Mouse (Mus musculus) hindbrain, embryonic 15.5 days (tissue): Measurements from ENCODE around the gene Naa25. TPM values are rescaled to one million over a fixed set of nuclear protein-coding genes. Genes with fewer than 3 reads are reported as not detected.

Experiments used
- ATAC-seq: fragments of 200-750 bp; cut with Nextera tagmentation; 2 replicates; pipeline ENCODE4 v1.8.0; 2017; ENCODE audit warnings: low read depth, moderate number of reproducible peaks, moderate TSS enrichment; ENCODE audit not compliant: low FRiP score
- H3K27ac ChIP-seq: fragments of 300-500 bp; sonication (generic); replicated peaks from 2 replicates; pipeline ENCODE4 v1.5.1; 2015; ENCODE audit warnings: mild to moderate bottlenecking, inconsistent platforms
- H3K27me3 ChIP-seq: fragments of 300-500 bp; sonication (generic); 2 replicates; pipeline ENCODE4 v1.6.1; 2015; ENCODE audit warnings: control low read depth, inconsistent platforms
- H3K36me3 ChIP-seq: fragments of 300-500 bp; sonication (generic); 2 replicates; pipeline ENCODE4 v1.6.1; 2015; ENCODE audit warnings: control low read depth, inconsistent platforms
- H3K4me1 ChIP-seq: fragments of 300-500 bp; sonication (generic); replicated peaks from 2 replicates; pipeline ENCODE4 v1.6.1; 2015; ENCODE audit warnings: control low read depth, inconsistent platforms
- H3K4me2 ChIP-seq: fragments of 300-500 bp; sonication (generic); 2 replicates; pipeline ENCODE4 v1.6.1; 2015; ENCODE audit warnings: moderate library complexity, mild to moderate bottlenecking, inconsistent platforms
- H3K4me3 ChIP-seq: fragments of 300-500 bp; sonication (generic); 2 replicates; pipeline ENCODE4 v1.5.1; 2015; ENCODE audit warnings: mild to moderate bottlenecking, inconsistent platforms
- H3K9ac ChIP-seq: fragments of 300-500 bp; sonication (generic); 2 replicates; pipeline ENCODE4 v1.6.1; 2015; ENCODE audit warnings: inconsistent platforms
- H3K9me3 ChIP-seq: fragments of 300-500 bp; sonication (generic); 2 replicates; pipeline ENCODE4 v1.6.1; 2016; ENCODE audit warnings: control low read depth, inconsistent platforms
- WGBS: fragments of 180-500 bp; shearing (Covaris S2); methylation state at CpG from one replicate; pipeline ENCODE4 v1.1.7; 2015; 5-methylcytosine and 5-hydroxymethylcytosine counted together
- polyA plus RNA-seq: library from polyadenylated mRNA; unstranded; fragments of >200 nt; fragmentation: Nextera tagmentation; extraction: Ambion mirVana; gene quantifications from 2 replicates; pipeline ENCODE4 v1.2.1, GENCODE M21; 2015

Gene Naa25
- polyA plus RNA-seq, 1 experiment from 2014 or later: 53.6 TPM

DNA sequence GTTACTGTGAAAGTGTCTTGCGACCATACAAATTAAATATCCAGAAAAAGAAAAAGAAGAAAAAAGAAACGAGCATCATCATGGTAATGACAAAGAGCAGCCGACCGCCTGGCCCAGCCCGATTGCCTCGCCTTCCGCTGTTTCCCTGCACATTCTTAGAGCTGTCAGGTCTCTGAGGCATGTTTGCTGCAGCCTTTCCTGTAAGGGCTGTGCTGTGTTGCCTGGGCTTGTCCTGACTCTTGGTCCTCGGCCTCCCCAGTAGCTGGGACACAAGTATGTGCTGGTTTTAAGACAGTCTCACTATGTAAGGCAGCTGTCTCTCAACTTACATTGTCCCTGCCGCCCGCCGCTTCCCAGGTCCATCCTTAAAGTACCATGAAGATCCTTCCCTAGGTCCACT, 41.0 kb downstream of the Naa25 start:
- H3K4me3 ChIP-seq: no peak overlapping the region
- WGBS: 93% methylated on average over 11 of the region's 11 CpGs
- H3K4me1 ChIP-seq: no peaks in the 10 kb centered on the region
- no peaks in the 10 kb centered on the region for H3K9me3 ChIP-seq
- peaks cover 85% of the 10 kb centered on the region for H3K36me3 ChIP-seq
- no peaks in the 10 kb centered on the region for H3K27me3 ChIP-seq
- no peak for ATAC-seq
- H3K9ac ChIP-seq: no peak overlapping the region
- H3K27ac ChIP-seq: no peak overlapping the region
- no peak overlapping the region for H3K4me2 ChIP-seq

DNA sequence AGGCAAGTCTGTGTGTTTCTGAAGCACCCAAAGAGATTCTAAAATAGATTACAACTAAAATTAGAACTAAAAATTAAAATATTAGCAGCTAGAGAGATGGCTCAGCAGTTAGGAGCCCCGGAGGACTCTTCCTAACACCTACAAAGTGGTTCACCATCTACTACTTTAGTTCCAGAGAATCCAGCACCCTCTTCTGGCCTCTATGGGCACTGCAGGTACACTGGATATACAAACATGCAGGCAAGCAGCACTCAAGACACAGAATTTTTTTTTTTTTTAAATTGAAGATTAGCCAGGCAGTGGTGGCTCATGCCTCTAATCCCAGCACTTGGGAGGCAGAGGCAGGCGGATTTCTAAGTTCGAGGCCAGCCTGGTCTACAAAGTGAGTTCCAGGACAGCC, 45.8 kb downstream of the Naa25 start:
- Histone ChIP-seq H3K36me3 (peaks cover 86% of the 10 kb centered on the region), H3K4me3 (no peak overlapping the region), H3K9ac (no peak overlapping the region), H3K27me3 (no peaks in the 10 kb centered on the region), H3K4me1 (no peaks in the 10 kb centered on the region), H3K4me2 (no peak overlapping the region), H3K27ac (no peak overlapping the region), H3K9me3 (no peaks in the 10 kb centered on the region)
- 97% methylated on average over 3 of the region's 3 CpGs for WGBS
- ATAC-seq: no peak

DNA sequence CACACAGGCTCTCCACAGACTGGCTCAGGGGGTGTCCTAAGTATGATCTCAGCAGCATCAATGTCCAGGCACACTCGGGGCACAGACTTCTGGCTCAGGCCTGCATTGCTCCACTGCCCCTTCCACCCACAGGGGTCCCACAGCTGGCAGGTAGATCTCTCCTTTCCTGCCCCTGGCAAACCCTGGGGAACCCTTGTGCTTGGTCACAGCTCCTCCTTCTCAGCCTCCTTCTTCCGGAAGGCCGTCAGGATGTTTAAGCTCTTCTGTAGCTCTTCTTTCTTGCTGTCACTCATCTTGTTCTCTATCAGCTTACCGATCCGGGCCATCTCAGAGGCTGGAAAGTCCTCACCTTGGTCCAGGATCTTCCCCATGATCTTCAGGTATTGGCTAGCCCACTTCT, 47.1 kb downstream of the Naa25 start:
- Histone ChIP-seq H3K4me3 (no peak overlapping the region), H3K4me1 (peaks cover 2% of the 10 kb centered on the region; the same call in 1 of the 2 replicates), H3K9me3 (no peaks in the 10 kb centered on the region), H3K27ac (no peak overlapping the region), H3K27me3 (no peaks in the 10 kb centered on the region), H3K4me2 (no peak overlapping the region), H3K9ac (no peak overlapping the region), H3K36me3 (peaks cover 77% of the 10 kb centered on the region)
- 95% methylated on average over 5 of the region's 5 CpGs for WGBS
- ATAC-seq: no peak

DNA sequence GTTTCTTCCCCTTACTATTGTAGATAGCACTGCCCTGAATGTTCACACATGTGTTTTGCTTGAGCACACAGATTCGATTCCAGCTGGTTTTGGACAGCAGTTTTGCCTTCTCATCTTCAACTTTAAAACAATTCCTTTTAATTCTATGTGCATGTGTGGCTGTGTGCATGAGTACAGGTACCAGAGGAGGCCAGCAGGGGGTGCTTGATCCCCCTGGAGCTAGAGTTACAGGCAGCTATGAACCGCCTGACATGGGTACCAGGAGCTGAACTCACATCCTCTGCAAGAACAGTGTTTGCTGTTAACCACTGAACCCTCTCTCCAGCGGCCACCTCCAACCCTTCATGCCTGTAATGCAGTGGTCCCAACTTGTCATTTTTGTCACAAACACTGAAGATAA, 50.7 kb downstream of the Naa25 start:
- Histone ChIP-seq H3K4me3 (no peak overlapping the region), H3K4me1 (peaks cover 23% of the 10 kb centered on the region), H3K36me3 (peaks cover 52% of the 10 kb centered on the region), H3K9me3 (no peaks in the 10 kb centered on the region), H3K27me3 (no peaks in the 10 kb centered on the region), H3K9ac (no peak overlapping the region), H3K27ac (no peak overlapping the region), H3K4me2 (no peak overlapping the region)
- no peak for ATAC-seq
- 95% methylated on average over 3 of the region's 3 CpGs for WGBS

DNA sequence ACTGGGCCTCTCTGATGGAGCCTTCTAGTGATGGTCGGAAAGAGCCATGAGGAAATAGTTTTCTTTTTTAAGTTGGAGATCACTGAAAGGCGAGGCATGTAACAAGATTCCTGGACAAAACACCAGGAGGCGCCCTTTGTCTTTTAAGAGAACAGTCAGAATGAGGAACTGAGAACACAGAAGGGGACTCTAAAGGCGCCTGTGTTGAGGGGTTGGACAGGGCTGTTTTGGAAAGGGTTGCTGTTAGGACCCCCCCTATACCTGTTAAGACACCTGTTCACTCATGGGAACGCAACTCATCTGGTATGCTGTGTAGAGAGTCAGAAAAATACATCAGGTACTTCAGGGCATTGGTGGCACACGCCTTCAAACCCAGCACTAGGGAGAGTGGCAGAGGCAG, 52.2 kb downstream of the Naa25 start:
- H3K9me3 ChIP-seq: no peaks in the 10 kb centered on the region
- no peak overlapping the region for H3K4me2 ChIP-seq
- no peaks in the 10 kb centered on the region for H3K27me3 ChIP-seq
- no peak for ATAC-seq
- WGBS: 68% methylated on average over 6 of the region's 6 CpGs
- peaks cover 38% of the 10 kb centered on the region for H3K36me3 ChIP-seq
- no peak overlapping the region for H3K27ac ChIP-seq
- H3K9ac ChIP-seq: no peak overlapping the region
- H3K4me3 ChIP-seq: no peak overlapping the region
- H3K4me1 ChIP-seq: peaks cover 27% of the 10 kb centered on the region

DNA sequence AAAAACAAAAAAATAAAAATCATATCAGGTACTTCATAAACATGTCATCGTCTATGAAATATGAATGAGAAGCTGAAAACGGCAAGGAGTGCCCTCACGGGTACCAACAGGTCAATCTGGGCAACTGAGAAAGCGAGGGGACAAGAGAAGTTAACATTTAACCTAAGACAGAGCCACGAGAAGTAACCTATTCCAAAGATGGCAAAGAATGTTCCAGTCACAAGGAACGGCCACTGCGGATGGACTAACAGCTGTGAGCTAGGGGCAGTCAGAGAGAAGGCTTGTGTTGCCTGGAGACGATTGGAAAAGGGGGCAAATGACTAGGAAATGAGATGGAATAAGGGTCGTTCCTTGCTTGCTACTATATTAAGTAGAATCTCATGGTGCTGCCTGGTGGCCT, 52.7 kb downstream of the Naa25 start:
- H3K36me3 ChIP-seq: peaks cover 33% of the 10 kb centered on the region
- H3K4me1 ChIP-seq: peaks cover 27% of the 10 kb centered on the region
- H3K27ac ChIP-seq: no peak overlapping the region
- ATAC-seq: no peak
- H3K27me3 ChIP-seq: no peaks in the 10 kb centered on the region
- H3K4me3 ChIP-seq: peak overlapping the region; percentile 99; the same call in 1 of the 2 replicates
- no peaks in the 10 kb centered on the region for H3K9me3 ChIP-seq
- peak overlapping the region; percentile 97; the same call in 1 of the 2 replicates for H3K9ac ChIP-seq
- peak overlapping the region; percentile 90 for H3K4me2 ChIP-seq
- WGBS: 76% methylated on average over 9 of the region's 9 CpGs

DNA sequence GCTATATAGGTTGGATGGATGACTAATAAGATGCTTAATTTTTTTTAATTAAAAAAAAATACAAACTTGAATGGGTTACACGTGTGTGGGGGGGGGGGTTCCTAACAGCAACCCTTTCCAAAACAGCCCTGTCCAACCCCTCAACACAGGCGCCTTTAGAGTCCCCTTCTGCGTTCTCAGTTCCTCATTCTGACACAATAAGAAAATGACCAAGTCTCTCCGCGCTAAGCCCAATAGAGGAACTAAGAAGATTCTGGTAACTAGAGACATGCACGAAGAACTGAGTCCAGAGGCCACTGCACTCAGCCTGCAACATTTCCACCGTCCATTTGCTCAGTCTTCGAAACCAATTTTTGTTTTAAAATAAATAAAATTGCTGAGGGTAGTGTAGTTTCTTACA, 53.5 kb downstream of the Naa25 start:
- peaks cover 26% of the 10 kb centered on the region for H3K36me3 ChIP-seq
- WGBS: 24% methylated on average over 8 of the region's 8 CpGs
- H3K27ac ChIP-seq: peak overlapping the region; percentile 97
- H3K4me1 ChIP-seq: peaks cover 27% of the 10 kb centered on the region
- peak overlapping the region; percentile 97 for H3K9ac ChIP-seq
- H3K9me3 ChIP-seq: no peaks in the 10 kb centered on the region
- H3K4me2 ChIP-seq: peak overlapping the region; percentile 90
- ATAC-seq: no peak
- peak overlapping the region; percentile 99 for H3K4me3 ChIP-seq
- no peaks in the 10 kb centered on the region for H3K27me3 ChIP-seq

DNA sequence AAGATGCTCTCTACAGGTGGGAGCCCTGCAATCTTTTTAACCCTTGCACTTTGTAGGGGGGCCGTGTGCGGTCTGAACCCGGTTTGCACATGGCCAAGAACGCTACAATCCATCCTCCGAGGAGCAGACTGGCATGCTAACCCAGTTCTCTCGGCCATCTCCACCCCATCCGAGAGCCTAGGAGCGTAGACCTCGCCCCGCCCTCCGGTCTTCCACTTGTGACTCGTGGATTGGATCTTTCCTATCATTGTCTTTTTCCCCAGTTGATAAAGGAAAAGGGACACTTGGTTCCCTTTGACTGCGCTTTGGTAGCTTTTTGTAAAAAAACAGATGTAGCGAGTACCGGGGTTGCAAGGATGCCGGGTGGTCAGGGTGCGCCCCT, 53.9 kb downstream of the Naa25 start, which contains the start of gene Tmem116:
TSS of gene Tmem116 (plus strand) at position 250 of the 382 bp plus-strand sequence.
- H3K27me3 ChIP-seq: no peaks in the 10 kb centered on the region
- 0% methylated on average over 17 of the region's 17 CpGs for WGBS
- H3K4me1 ChIP-seq: peaks cover 27% of the 10 kb centered on the region
- peaks cover 22% of the 10 kb centered on the region for H3K36me3 ChIP-seq
- peak within 1 kb of the TSS; percentile 97 for H3K27ac ChIP-seq
- H3K4me2 ChIP-seq: peak within 1 kb of the TSS; percentile 90
- peak within 1 kb of the TSS; percentile 99 for H3K4me3 ChIP-seq
- H3K9ac ChIP-seq: peak within 1 kb of the TSS; percentile 97
- no peaks in the 10 kb centered on the region for H3K9me3 ChIP-seq
- peak; percentile 39; the same call in 1 of the 2 replicates for ATAC-seq

DNA sequence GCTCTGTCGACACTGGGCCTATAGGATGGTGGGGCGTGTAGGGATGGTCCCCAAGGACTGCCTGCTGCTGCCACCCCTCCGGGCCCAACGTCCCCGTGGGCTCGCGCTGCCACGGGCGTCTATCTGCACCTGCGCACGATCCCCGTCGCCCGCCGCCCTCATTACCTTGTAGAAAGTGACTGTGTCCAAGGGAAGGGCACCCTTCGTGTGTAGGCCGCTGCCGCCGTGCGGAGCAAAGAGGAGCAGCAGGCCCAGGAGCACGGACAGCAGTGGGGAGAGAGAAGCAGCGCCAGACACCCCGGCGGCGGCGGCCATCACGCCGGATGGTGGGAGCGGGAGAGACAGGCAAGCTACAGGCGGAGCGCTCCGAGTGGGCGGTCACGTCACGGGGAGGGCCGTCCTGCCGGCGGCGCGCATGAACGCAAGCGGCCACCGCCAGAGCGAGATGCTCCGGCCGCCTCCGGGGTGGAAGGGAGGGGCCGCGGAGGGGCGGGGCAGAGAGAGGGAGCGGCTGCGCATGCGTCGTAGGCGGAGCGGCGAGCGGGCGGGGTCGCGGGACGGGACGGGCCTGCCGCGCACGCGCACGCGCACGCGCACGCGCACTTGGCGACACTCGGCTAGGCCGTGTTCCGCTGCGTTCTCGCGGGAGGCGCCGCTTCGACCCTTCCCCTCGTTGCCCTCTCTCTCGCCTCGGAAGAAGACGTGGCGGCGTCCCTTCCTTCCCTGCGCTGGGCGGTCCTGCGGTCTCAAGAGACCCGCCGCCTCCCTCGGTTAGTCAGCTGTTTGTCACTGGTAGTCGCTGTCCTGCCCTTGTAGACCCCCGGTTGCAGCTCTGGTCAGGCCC, 54.5 kb downstream of the Naa25 start, which contains the start of gene Erp29:
TSS of gene Erp29 (minus strand) at position 481 of the 844 bp plus-strand sequence.
- peak within 1 kb of the TSS; percentile 99 for H3K4me3 ChIP-seq
- no peaks in the 10 kb centered on the region for H3K9me3 ChIP-seq
- ATAC-seq: peak; percentile 94
- no peaks in the 10 kb centered on the region for H3K27me3 ChIP-seq
- peaks cover 27% of the 10 kb centered on the region for H3K4me1 ChIP-seq
- peaks cover 16% of the 10 kb centered on the region for H3K36me3 ChIP-seq
- peak within 1 kb of the TSS; percentile 97 for H3K9ac ChIP-seq
- H3K27ac ChIP-seq: peak within 1 kb of the TSS; percentile 97
- under 1% methylated on average over 76 of the region's 97 CpGs for WGBS
- H3K4me2 ChIP-seq: peak within 1 kb of the TSS; percentile 90

DNA sequence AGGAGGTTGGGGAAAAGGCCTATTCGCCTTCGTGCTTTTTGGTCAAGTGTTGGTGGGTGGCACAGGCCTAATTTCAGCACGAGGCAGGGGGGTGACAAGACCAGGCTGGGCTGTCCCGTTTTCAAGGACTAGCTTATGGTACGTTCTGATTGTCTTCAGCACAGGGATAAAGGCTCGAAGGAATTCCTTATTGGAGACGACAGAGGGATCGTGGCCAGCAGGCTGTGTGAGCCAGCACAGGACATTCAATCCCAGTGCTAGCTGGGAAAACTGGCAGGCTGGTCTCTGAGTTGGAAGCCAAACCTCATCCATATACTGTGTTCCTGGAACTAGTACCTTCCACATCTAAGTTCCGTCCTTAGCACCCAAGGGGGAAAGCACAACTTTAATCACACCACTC, 55.2 kb downstream of the Naa25 start:
- 6% methylated on average over 9 of the region's 9 CpGs for WGBS
- H3K9ac ChIP-seq: peak overlapping the region; percentile 86
- peak overlapping the region; percentile 99 for H3K4me3 ChIP-seq
- peaks cover 27% of the 10 kb centered on the region for H3K4me1 ChIP-seq
- no peak for ATAC-seq
- peak overlapping the region; percentile 78 for H3K4me2 ChIP-seq
- no peaks in the 10 kb centered on the region for H3K27me3 ChIP-seq
- H3K27ac ChIP-seq: peak overlapping the region; percentile 97
- H3K9me3 ChIP-seq: no peaks in the 10 kb centered on the region
- H3K36me3 ChIP-seq: peaks cover 10% of the 10 kb centered on the region

DNA sequence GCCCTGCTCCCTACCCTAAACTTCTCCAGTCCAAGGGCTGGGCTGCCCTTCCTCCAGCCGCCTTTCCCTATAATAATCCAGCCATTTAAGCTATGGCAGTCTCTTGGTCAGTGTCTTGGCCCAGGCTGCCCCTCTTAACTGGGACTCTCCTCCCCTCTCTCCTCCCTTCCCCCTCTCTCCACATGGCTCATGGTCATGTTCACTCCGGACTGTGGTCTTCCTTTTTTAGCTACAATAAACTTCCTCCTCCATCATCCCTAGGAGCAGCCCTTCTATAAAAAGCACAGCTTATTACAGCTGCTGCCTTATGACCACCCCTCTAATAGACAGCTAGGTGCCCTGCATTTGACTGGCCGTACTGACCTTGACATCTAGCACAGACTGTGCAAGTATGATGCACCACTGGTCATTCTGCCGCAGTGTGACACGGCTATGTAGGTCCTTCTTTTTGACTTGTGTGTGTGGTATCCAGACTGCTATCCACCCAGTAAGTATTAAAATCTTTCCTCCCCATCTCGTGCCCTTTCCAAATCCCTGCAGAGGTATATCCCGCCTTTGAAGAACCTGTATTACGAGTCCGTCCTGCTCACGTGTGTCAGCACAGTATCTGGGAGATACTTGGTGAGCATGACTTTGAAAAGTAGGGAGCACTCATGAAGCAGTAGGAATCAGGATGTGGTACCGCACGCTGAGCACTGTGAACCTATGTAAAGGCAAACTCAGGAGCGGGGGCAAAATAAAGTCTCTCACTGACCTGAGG, 56.2 kb downstream of the Naa25 start:
- no peak for ATAC-seq
- 94% methylated on average over 13 of the region's 13 CpGs for WGBS
- no peaks in the 10 kb centered on the region for H3K9me3 ChIP-seq

DNA sequence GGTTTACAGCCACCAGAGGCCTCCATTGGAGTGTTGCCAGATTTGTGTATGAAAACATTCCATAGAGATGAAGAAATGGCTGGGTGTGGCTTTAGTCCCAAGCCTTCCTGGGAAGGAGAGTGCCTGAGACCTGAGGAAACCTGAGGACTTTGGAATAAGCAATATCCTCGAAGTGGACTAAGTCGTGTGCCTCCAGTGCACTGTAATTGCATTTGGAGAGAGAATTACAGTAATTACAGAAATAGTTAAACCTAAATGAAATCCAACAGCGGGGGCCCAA, 56.7 kb downstream of the Naa25 start:
- WGBS: 95% methylated on average over 3 of the region's 3 CpGs
- Histone ChIP-seq H3K9me3 (no peaks in the 10 kb centered on the region), H3K27me3 (no peaks in the 10 kb centered on the region), H3K4me1 (peaks cover 27% of the 10 kb centered on the region), H3K4me2 (no peak overlapping the region), H3K36me3 (no peaks in the 10 kb centered on the region), H3K4me3 (no peak overlapping the region), H3K27ac (no peak overlapping the region), H3K9ac (no peak overlapping the region)
- ATAC-seq: no peak

More for the DNA sequence above, 56.2 kb downstream of the Naa25 start:
- Histone ChIP-seq H3K4me2 (peak overlapping the region; percentile 78; the same call in 1 of the 2 replicates), H3K27ac (no peak overlapping the region), H3K4me1 (peaks cover 27% of the 10 kb centered on the region), H3K4me3 (no peak overlapping the region), H3K9ac (no peak overlapping the region), H3K36me3 (0 out of 2 replicates have a peak, but pooled peaks cover under 1% of the 10 kb centered on the region), H3K27me3 (no peaks in the 10 kb centered on the region)
